ENCODE assay signal across 8 mouse cellular contexts in genomic region chr14:103537355-103538056, GRCm38 (mm10). TPM values are rescaled to one million over a fixed set of nuclear protein-coding genes. Genes with fewer than 3 reads are reported as not detected.
DNase-seq lines count a peak whose midpoint lies in the region; TF ChIP-seq lines count a peak whose summit lies in the region.
"Had no signal": no experiment of that assay in that cellular context is flagged by ENCODE, and none has a peak within 500 bp of the region (broad histone marks: within the 10 kb centered on the region; RNA-seq: fewer than 3 reads in every experiment).

No protein-coding gene starts in this region.

- peak; percentile 45 for DNase-seq in ovary, postnatal 14 days (ENCODE audit: low spot score)
- DNase-seq in ovary, postnatal 10 days (ENCODE audit: low spot score) = no peak
- peak; percentile 51 for DNase-seq in ZHBTc4 (ENCODE audit: low read depth, low spot score)
- peak; percentile 40 to 73 for DNase-seq in cerebellum, postnatal 25 days
- DNase-seq in heart, postnatal 4 days = peak; percentile 49
- DNase-seq in lung, adult 2 months = peak; percentile 14
- peak; percentile 87 for DNase-seq in retina, embryonic 14.5 days (ENCODE audit: low spot score)

- no peak overlapping the region for H3K4me3 ChIP-seq in lung, adult 2 months (replicated peaks; ENCODE audit: extremely low read depth, low read depth, low read length)
- H3K4me3 ChIP-seq: megakaryocyte, embryonic 14.5 days had no signal

- no peak for TF ChIP-seq POLR2A in lung, adult 2 months (IDR thresholded peaks at IDR 0.05; ENCODE audit: borderline replicate concordance, extremely low read depth, low read depth, low read length)

- 10% methylated on average over 13 of the region's 13 CpGs for WGBS in lung, adult 2 months

- H3K4me1 ChIP-seq in lung, adult 2 months (ENCODE audit: control insufficient read depth, insufficient read depth, low read length) = no peaks in the 10 kb centered on the region
- H3K4me1 ChIP-seq: megakaryocyte, embryonic 14.5 days had no signal

- TF ChIP-seq CTCF in lung, adult 2 months (IDR thresholded peaks at IDR 0.05; ENCODE audit: insufficient read depth, low read length) = no peak

RNA-seq across cellular contexts. Expression of gene Scel, which starts 24.4 kb away (rescaled TPM):
- total RNA-seq in heart, postnatal 4 days (2021) = under 1 TPM in 1 of 2 experiments, not detected in 1; 0.18 TPM
- polyA plus RNA-seq in lung, adult 2 months (2012; rRNA removed) = 6.4 and 8.1 TPM in 2 replicates
